Mouse (Mus musculus): ENCODE measurements around the gene Scamp4. TPM values are rescaled to one million over a fixed set of nuclear protein-coding genes. Genes with fewer than 3 reads are reported as not detected.

Scamp4 gene
- total RNA-seq (2022), result 10 to 100 TPM; 58.7 to 79.9 (median 70.3) TPM

GRCm38 (mm10) chr10:80602698-80603325 lies at the start of gene Scamp4, which contains the start of gene Adat3:
Scamp4 (plus strand) TSS chr10:80602872.
Adat3 (plus strand) TSS chr10:80602880.
- DNase-seq, result peak; percentile 91

GRCm38 (mm10) chr10:80553575-80553974 lies 49.1 kb upstream of the Scamp4 start:
- no peak for DNase-seq

- DNase-seq, result no peak
Measured at GRCm38 (mm10) chr10:80553997-80554396, 48.7 kb upstream of the Scamp4 start.

- peak; percentile 71 for DNase-seq
Measured at GRCm38 (mm10) chr10:80557346-80557965, 45.2 kb upstream of the Scamp4 start.

- DNase-seq, result no peak
Measured at GRCm38 (mm10) chr10:80559431-80559830, 43.2 kb upstream of the Scamp4 start.

- DNase-seq, result no peak
Measured at GRCm38 (mm10) chr10:80560621-80561020, 42.1 kb upstream of the Scamp4 start.

- DNase-seq, result peak; percentile 87
Measured at GRCm38 (mm10) chr10:80561116-80561944, 41.3 kb upstream of the Scamp4 start, which contains the start of gene Rexo1. Rexo1 (minus strand) TSS chr10:80561560.

- no peak for DNase-seq
Measured at GRCm38 (mm10) chr10:80566375-80567092, 36.1 kb upstream of the Scamp4 start.

GRCm38 (mm10) chr10:80568876-80569275 lies 33.8 kb upstream of the Scamp4 start:
- DNase-seq, result no peak

GRCm38 (mm10) chr10:80569664-80570066 lies 33.0 kb upstream of the Scamp4 start:
- DNase-seq, result no peak

GRCm38 (mm10) chr10:80570419-80570818 lies 32.3 kb upstream of the Scamp4 start:
- no peak for DNase-seq

- no peak for DNase-seq
Measured at GRCm38 (mm10) chr10:80570871-80571836, 31.5 kb upstream of the Scamp4 start.

GRCm38 (mm10) chr10:80572477-80572876 lies 30.2 kb upstream of the Scamp4 start:
- no peak for DNase-seq

GRCm38 (mm10) chr10:80573944-80574343 lies 28.7 kb upstream of the Scamp4 start:
- no peak for DNase-seq

GRCm38 (mm10) chr10:80574896-80575295 lies 27.8 kb upstream of the Scamp4 start:
- DNase-seq, result no peak

- DNase-seq, result no peak
Measured at GRCm38 (mm10) chr10:80575925-80576324, 26.7 kb upstream of the Scamp4 start.

GRCm38 (mm10) chr10:80576351-80577194 lies 26.1 kb upstream of the Scamp4 start:
- DNase-seq, result no peak

- DNase-seq, result peak; percentile 98
Measured at GRCm38 (mm10) chr10:80577195-80578130, 25.2 kb upstream of the Scamp4 start, which contains the start of gene Klf16. Klf16 (minus strand) TSS chr10:80577321.

- peak; percentile 80 for DNase-seq
Measured at GRCm38 (mm10) chr10:80578131-80578750, 24.4 kb upstream of the Scamp4 start.
